Mouse (Mus musculus): ENCODE data around the gene Tax1bp1. TPM values are rescaled to one million over a fixed set of nuclear protein-coding genes. Genes with fewer than 3 reads are reported as not detected.
A peak's percentile ranks its signal among the peaks of the same experiment; 100 is the strongest.

Tax1bp1 gene
- total RNA-seq, 1 experiment from 2014 or later, result 355 TPM

GRCm38 (mm10) chr6:52697964-52698535 lies 15.5 kb upstream of the Tax1bp1 start:
- ATAC-seq (replicated peaks in 1 of 2; ENCODE audit: insufficient read depth in 1 of 2, low FRiP score in 2 of 2, low TSS enrichment in 1 of 2, low read depth in 1 of 2, poor library complexity in 2 of 2, severe bottlenecking in 2 of 2), result peak in 1 of 2 experiments; percentile 39; a peak in 2 of 4 replicates

GRCm38 (mm10) chr6:52699050-52699449 lies 14.5 kb upstream of the Tax1bp1 start:
- peak; percentile 32; a peak in 3 of 4 replicates for ATAC-seq (replicated peaks in 1 of 2; ENCODE audit: insufficient read depth in 1 of 2, low FRiP score in 2 of 2, low TSS enrichment in 1 of 2, low read depth in 1 of 2, poor library complexity in 2 of 2, severe bottlenecking in 2 of 2)

GRCm38 (mm10) chr6:52699899-52700298 lies 13.6 kb upstream of the Tax1bp1 start:
- ATAC-seq (replicated peaks in 1 of 2; ENCODE audit: insufficient read depth in 1 of 2, low FRiP score in 2 of 2, low TSS enrichment in 1 of 2, low read depth in 1 of 2, poor library complexity in 2 of 2, severe bottlenecking in 2 of 2), result no peak

- no peak for ATAC-seq (replicated peaks in 1 of 2; ENCODE audit: insufficient read depth in 1 of 2, low FRiP score in 2 of 2, low TSS enrichment in 1 of 2, low read depth in 1 of 2, poor library complexity in 2 of 2, severe bottlenecking in 2 of 2)
Observed at GRCm38 (mm10) chr6:52703263-52703662, 10.3 kb upstream of the Tax1bp1 start.

GRCm38 (mm10) chr6:52705280-52705679 lies 8.2 kb upstream of the Tax1bp1 start:
- no peak for ATAC-seq (replicated peaks in 1 of 2; ENCODE audit: insufficient read depth in 1 of 2, low FRiP score in 2 of 2, low TSS enrichment in 1 of 2, low read depth in 1 of 2, poor library complexity in 2 of 2, severe bottlenecking in 2 of 2)

GRCm38 (mm10) chr6:52707815-52708214 lies 5.7 kb upstream of the Tax1bp1 start:
- ATAC-seq (replicated peaks in 1 of 2; ENCODE audit: insufficient read depth in 1 of 2, low FRiP score in 2 of 2, low TSS enrichment in 1 of 2, low read depth in 1 of 2, poor library complexity in 2 of 2, severe bottlenecking in 2 of 2), result no peak

GRCm38 (mm10) chr6:52712563-52712962 lies 966 bp upstream of the Tax1bp1 start:
- ATAC-seq (replicated peaks in 1 of 2; ENCODE audit: insufficient read depth in 1 of 2, low FRiP score in 2 of 2, low TSS enrichment in 1 of 2, low read depth in 1 of 2, poor library complexity in 2 of 2, severe bottlenecking in 2 of 2), result no peak

GRCm38 (mm10) chr6:52713897-52714509 lies 474 bp downstream of the Tax1bp1 start:
- ATAC-seq (replicated peaks in 1 of 2; ENCODE audit: insufficient read depth in 1 of 2, low FRiP score in 2 of 2, low TSS enrichment in 1 of 2, low read depth in 1 of 2, poor library complexity in 2 of 2, severe bottlenecking in 2 of 2), result peak; percentile 70 to 72

GRCm38 (mm10) chr6:52717493-52718192 lies 4.1 kb downstream of the Tax1bp1 start:
- no peak for ATAC-seq (replicated peaks in 1 of 2; ENCODE audit: insufficient read depth in 1 of 2, low FRiP score in 2 of 2, low TSS enrichment in 1 of 2, low read depth in 1 of 2, poor library complexity in 2 of 2, severe bottlenecking in 2 of 2)

- peak; percentile 32 to 56; a peak in 2 of 4 replicates for ATAC-seq (replicated peaks in 1 of 2; ENCODE audit: insufficient read depth in 1 of 2, low FRiP score in 2 of 2, low TSS enrichment in 1 of 2, low read depth in 1 of 2, poor library complexity in 2 of 2, severe bottlenecking in 2 of 2)
Observed at GRCm38 (mm10) chr6:52724805-52725439, 11.4 kb downstream of the Tax1bp1 start.

- ATAC-seq (replicated peaks in 1 of 2; ENCODE audit: insufficient read depth in 1 of 2, low FRiP score in 2 of 2, low TSS enrichment in 1 of 2, low read depth in 1 of 2, poor library complexity in 2 of 2, severe bottlenecking in 2 of 2), result no peak
Observed at GRCm38 (mm10) chr6:52730338-52730737, 16.8 kb downstream of the Tax1bp1 start.

- ATAC-seq (replicated peaks in 1 of 2; ENCODE audit: insufficient read depth in 1 of 2, low FRiP score in 2 of 2, low TSS enrichment in 1 of 2, low read depth in 1 of 2, poor library complexity in 2 of 2, severe bottlenecking in 2 of 2), result no peak
Observed at GRCm38 (mm10) chr6:52734630-52735029, 21.1 kb downstream of the Tax1bp1 start.

GRCm38 (mm10) chr6:52752832-52753231 lies 39.3 kb downstream of the Tax1bp1 start:
- no peak for ATAC-seq (replicated peaks in 1 of 2; ENCODE audit: insufficient read depth in 1 of 2, low FRiP score in 2 of 2, low TSS enrichment in 1 of 2, low read depth in 1 of 2, poor library complexity in 2 of 2, severe bottlenecking in 2 of 2)

GRCm38 (mm10) chr6:52765206-52765605 lies 51.7 kb downstream of the Tax1bp1 start:
- ATAC-seq (replicated peaks in 1 of 2; ENCODE audit: insufficient read depth in 1 of 2, low FRiP score in 2 of 2, low TSS enrichment in 1 of 2, low read depth in 1 of 2, poor library complexity in 2 of 2, severe bottlenecking in 2 of 2), result no peak

GRCm38 (mm10) chr6:52770789-52771188 lies 57.3 kb downstream of the Tax1bp1 start:
- no peak for ATAC-seq (replicated peaks in 1 of 2; ENCODE audit: insufficient read depth in 1 of 2, low FRiP score in 2 of 2, low TSS enrichment in 1 of 2, low read depth in 1 of 2, poor library complexity in 2 of 2, severe bottlenecking in 2 of 2)

GRCm38 (mm10) chr6:52773132-52773531 lies 59.6 kb downstream of the Tax1bp1 start:
- ATAC-seq (replicated peaks in 1 of 2; ENCODE audit: insufficient read depth in 1 of 2, low FRiP score in 2 of 2, low TSS enrichment in 1 of 2, low read depth in 1 of 2, poor library complexity in 2 of 2, severe bottlenecking in 2 of 2), result no peak

GRCm38 (mm10) chr6:52775350-52775749 lies 61.8 kb downstream of the Tax1bp1 start:
- no peak for ATAC-seq (replicated peaks in 1 of 2; ENCODE audit: insufficient read depth in 1 of 2, low FRiP score in 2 of 2, low TSS enrichment in 1 of 2, low read depth in 1 of 2, poor library complexity in 2 of 2, severe bottlenecking in 2 of 2)

- no peak for ATAC-seq (replicated peaks in 1 of 2; ENCODE audit: insufficient read depth in 1 of 2, low FRiP score in 2 of 2, low TSS enrichment in 1 of 2, low read depth in 1 of 2, poor library complexity in 2 of 2, severe bottlenecking in 2 of 2)
Observed at GRCm38 (mm10) chr6:52775956-52776355, 62.4 kb downstream of the Tax1bp1 start.
